Mouse (Mus musculus) left cerebral cortex, adult 2 months (tissue): ENCODE measurements around the gene Slc4a5. TPM values are rescaled to one million over a fixed set of nuclear protein-coding genes. Genes with fewer than 3 reads are reported as not detected.

Source experiments
- DNase-seq, 2 experiments: peaks; one replicate each; pipeline ENCODE4 v3.0.0; 2021 to 2022; ENCODE audit warnings: low spot score in 2 of 2, mixed read lengths in 1 of 2; ENCODE audit errors: extremely low spot score in 1 of 2
- H3K27ac ChIP-seq: fragments of 200-600 bp; 2 replicates; pipeline ENCODE4 v1.8.1; 2022
- H3K4me3 ChIP-seq: fragments of 200-600 bp; 2 replicates; pipeline ENCODE4 v1.8.1; 2022
- CTCF ChIP-seq: fragments of 200-600 bp; IDR thresholded peaks from 2 replicates; pipeline ENCODE4 v1.8.1; 2022; ENCODE audit warnings: antibody characterized with exemption, mild to moderate bottlenecking, moderate library complexity
- intact Hi-C: fragments of 180-260 bp; cut with DNase I; formaldehyde crosslinking; loops from one replicate; pipeline ENCODE4 v1.15.1; 2025
- total RNA-seq, 2 experiments: library from RNA; stranded (reverse); gene quantifications; 2 replicates each; pipeline ENCODE4 v1.2.3; 2021

Gene Slc4a5
- total RNA-seq, 2 experiments from 2014 or later = 0.84 to 1.3 TPM

DNA sequence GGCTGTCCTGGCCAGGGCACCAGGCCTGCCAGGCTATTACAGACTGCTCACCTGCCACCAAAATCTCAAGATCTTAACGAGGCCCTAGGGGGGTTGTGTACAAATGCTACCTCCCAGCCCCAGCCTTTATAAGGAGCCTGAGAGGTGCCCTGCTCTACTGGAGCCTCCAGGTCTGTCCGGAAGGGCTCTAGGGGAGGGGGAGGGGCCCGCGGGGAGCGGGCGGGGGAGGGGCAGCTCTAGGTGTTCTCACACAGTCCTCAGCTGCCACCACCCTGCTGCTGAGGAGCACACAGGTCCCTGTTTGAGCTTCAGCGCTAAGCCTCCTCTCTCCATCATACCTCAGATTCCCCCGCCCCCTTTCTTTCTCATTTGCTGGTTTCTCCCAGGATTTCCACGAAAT, 17.5 kb downstream of the Slc4a5 start:
- no peak for TF ChIP-seq CTCF
- DNase-seq = no peak
- Histone ChIP-seq H3K27ac (no peak overlapping the region), H3K4me3 (no peak overlapping the region)
- intact Hi-C loops = no loop called here

DNA sequence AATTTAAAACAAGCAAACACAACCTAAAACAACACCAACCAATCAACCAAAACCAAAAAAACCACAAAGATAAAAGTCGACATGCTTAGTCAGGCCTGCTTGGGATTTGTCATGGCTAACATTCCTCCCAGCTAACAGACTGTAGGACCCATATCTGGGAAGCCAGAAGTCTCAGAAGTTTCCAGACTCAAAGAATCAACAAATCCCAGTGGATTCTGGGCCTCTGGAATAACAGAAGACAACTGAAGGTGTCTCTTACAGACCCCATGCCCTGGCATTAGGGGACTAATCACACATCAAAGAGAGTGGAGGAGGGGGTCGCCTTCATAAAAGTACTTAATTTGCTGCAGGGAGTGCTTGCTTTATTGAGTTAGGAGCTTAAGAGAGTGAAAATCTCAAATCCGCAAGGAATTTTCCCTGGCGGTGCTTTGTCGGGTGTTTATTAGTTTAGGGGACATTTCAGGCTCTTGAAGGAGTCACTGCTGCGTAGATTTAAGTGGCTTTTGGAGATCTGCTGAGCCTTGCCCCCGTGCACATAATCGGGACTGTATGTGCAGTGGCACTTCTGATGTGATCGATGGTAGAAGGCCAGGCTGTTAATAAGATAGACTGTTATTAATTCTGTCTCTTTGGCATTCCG, 24.9 kb downstream of the Slc4a5 start:
- H3K27ac ChIP-seq = no peak overlapping the region
- H3K4me3 ChIP-seq = no peak overlapping the region
- DNase-seq = no peak
- no peak for TF ChIP-seq CTCF
- intact Hi-C loops = no loop called here

DNA sequence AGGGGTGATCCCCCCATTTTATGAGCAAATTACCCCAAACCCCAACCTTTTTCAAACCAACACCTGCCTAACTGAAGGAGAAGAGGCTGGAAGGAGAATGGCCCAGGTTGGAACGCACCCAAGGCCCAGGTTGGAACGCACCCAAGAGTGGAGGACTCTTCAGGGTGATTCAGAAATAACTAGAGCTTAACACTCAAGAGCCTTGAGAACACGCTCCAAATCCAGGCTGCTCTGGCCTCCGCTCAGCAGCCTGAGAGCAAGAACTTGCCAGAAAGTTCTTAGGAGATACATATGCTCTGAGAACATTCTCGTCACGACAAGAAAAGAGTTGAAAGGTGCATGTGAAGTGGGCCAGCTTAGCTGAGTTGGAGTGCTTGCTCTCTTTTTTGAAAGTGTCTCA, 25.5 kb downstream of the Slc4a5 start:
- intact Hi-C loops = no loop called here
- peak; percentile 23 to 34 for DNase-seq

DNA sequence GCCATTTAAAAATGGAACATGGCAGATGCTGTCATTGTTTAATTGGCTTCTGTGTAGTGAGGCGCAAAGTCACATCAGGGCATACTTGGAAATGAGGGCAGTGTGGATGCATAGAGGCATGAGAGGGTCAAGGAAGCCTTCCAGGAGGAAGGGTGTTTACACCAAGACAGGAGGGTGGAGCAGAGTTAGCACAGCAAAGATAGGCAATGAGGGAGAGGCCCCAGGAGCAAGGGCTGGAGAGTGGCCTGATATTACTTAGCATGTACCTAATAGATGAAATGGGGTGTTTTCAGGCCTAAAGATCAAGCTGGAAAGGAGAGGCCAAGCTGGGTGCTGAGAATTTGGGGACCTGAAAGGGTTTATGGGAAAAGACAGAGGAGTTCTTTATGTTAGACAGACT, 26.4 kb downstream of the Slc4a5 start:
- DNase-seq = no peak
- intact Hi-C loops = no loop called here

More for the DNA sequence above, 25.5 kb downstream of the Slc4a5 start:
- Histone ChIP-seq H3K4me3 (no peak overlapping the region), H3K27ac (no peak overlapping the region)
- no peak for TF ChIP-seq CTCF

DNA sequence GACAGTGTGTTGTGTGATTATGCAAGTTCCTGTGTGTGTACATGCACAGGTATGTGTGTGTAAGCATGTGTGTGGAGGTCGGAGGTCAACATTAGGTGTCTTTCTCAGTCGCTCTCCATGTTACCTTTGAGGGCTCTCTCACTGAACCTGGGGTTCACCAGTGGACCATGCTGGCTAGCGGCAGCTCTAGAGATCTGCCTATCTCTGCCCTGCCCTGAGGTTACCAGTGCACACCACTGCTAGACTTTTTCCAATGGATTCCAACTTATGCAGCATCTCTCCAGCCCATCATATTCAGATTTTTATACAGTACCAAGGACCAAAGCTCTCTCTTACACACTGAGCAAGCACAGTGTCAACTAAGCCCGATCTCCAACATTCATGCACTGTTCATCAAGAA, 27.1 kb downstream of the Slc4a5 start:
- TF ChIP-seq CTCF = no peak
- intact Hi-C loops = no loop called here
- Histone ChIP-seq H3K4me3 (no peak overlapping the region), H3K27ac (no peak overlapping the region)
- no peak for DNase-seq

More for the DNA sequence above, 26.4 kb downstream of the Slc4a5 start:
- Histone ChIP-seq H3K4me3 (no peak overlapping the region), H3K27ac (no peak overlapping the region)
- TF ChIP-seq CTCF = no peak

DNA sequence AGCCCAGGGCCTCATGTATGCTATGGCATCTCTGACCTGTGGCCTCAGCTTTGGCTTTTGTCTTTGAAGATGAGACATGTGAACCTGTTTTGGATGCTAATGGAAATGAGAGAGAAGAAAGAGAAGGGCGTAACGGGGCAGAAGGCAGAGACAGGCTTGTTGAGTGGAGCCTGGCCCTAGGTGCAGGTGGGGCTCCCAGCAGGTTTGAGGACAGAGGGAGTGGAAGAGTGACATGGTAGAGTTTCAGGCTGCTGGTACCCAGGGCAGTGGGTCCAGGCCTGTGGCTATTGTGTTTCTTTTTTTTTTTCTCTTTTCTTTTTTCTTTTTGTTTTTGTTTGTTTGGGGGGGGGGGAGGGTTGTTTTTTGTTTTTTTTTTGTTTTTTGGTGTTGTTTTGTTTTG, 27.5 kb downstream of the Slc4a5 start:
- DNase-seq = no peak
- intact Hi-C loops = no loop called here
- TF ChIP-seq CTCF = no peak
- Histone ChIP-seq H3K27ac (no peak overlapping the region), H3K4me3 (no peak overlapping the region)

DNA sequence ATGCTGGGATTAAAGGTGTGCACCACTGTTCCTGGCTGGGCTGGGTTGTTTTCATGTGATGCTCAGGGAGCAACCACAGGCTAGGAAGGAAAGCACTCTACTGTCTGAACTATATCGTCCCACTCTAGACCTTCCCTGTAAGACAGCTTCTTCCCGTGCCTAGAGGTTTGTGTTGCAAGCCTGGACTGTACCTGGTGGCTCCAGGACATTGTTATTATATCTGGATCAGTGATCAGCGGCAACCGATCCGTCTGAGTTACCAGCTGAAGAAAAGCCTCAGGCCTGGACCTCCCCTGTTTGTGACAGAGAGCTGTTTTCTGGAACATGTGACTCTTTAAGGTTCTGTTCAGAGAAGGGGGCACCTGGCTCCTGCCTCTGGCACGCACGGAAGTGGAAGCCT, 34.6 kb downstream of the Slc4a5 start:
- DNase-seq = no peak
- intact Hi-C loops = no loop called here
- no peak for TF ChIP-seq CTCF

DNA sequence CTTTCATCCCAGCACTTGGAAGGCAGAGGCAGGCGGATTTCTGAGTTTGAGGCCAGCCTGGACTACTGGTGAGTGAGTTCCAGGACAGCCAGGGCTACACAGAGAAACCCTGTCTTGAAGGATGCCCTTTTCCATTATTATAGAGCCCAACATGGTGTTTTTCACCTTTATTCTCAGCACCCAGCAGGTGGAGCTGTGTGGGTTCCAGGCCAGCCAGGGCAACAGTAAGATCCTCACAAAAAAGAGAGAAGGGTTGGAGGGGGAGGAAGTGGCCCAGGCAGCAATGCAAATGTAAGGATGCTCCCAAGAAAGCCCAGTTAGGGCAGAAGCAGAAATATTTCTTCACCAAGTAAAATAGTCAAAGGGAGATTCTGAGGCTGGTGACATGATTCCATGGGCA, 44.9 kb downstream of the Slc4a5 start:
- intact Hi-C loops = no loop called here
- H3K4me3 ChIP-seq = no peak overlapping the region
- no peak for DNase-seq
- TF ChIP-seq CTCF = no peak; the same call in 1 of the 2 replicates
- no peak overlapping the region for H3K27ac ChIP-seq

More for the DNA sequence above, 34.6 kb downstream of the Slc4a5 start:
- H3K27ac ChIP-seq = no peak overlapping the region
- H3K4me3 ChIP-seq = no peak overlapping the region

DNA sequence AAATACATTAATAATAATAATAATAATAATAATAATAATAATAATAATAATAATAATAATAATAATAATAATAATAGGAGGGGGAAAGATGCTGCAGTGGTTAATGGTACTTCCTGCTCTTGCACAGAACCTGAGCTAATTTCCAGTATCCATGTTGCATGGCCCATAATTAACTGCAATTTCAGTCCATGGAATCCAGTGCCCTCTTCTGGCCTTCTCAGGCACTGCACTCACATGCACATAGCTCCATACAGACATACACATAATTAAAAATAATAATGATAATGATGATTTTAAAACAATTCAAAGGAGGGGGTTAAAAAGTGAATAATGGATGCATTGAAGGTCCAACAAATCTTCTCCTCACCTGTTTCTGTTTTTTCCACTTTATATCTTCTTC, 45.6 kb downstream of the Slc4a5 start:
- intact Hi-C loops = loop anchor here (5.0 kb wide), 1 partner anchor 98 kb away; the partner anchor contains the start of gene Dctn1
- Histone ChIP-seq H3K4me3 (no peak overlapping the region), H3K27ac (no peak overlapping the region)
- DNase-seq = no peak
- TF ChIP-seq CTCF = peak; percentile 34

DNA sequence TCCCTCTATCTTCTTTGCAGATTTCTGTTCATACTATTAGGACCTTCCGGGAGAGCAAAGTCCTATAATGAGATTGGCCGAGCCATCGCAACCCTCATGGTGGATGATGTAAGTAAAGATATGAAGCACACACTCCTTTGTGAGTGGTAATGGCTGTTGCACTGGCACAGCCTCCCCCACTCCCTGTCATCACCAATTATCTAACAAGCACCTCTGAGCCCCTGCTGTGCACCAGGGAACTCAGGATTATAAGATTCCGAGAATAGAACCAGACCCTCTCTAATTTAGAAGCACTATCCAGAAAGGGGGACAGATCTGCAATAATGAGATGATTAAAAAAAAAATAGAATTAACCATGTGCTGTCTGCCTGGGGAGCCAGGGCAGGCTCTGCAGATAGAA, 46.0 kb downstream of the Slc4a5 start:
- no peak for DNase-seq
- no peak for TF ChIP-seq CTCF
- H3K4me3 ChIP-seq = no peak overlapping the region
- intact Hi-C loops = loop anchor here (2.0 to 5.0 kb wide), 2 partner anchors 53 to 98 kb away; partner anchors contain the start of gene Dctn1
- H3K27ac ChIP-seq = no peak overlapping the region

DNA sequence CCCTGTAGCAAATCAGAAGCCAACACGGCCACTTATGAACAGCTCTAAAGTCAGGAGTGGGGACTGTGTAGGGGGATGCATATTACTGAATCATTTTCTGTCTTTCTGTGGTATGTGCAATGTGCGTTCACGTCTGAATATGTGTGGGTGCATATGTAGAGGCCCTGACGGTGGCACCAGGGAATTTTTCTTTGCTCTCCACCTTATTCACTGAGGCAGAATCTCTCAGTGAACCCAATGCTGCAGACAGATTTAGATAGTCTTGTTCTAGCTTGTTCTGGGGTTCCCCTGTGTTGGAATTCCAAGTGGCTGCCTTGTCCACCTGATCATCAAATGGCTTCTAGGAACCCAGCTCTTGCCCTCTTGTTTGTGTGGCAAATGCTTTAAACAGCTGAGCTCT, 48.0 kb downstream of the Slc4a5 start:
- intact Hi-C loops = loop anchor here (2.0 to 5.0 kb wide), 2 partner anchors 55 to 100 kb away; partner anchors contain the start of gene Dctn1
- TF ChIP-seq CTCF = no peak
- H3K4me3 ChIP-seq = peak overlapping the region; percentile 44
- no peak for DNase-seq
- H3K27ac ChIP-seq = peak overlapping the region; percentile 80

DNA sequence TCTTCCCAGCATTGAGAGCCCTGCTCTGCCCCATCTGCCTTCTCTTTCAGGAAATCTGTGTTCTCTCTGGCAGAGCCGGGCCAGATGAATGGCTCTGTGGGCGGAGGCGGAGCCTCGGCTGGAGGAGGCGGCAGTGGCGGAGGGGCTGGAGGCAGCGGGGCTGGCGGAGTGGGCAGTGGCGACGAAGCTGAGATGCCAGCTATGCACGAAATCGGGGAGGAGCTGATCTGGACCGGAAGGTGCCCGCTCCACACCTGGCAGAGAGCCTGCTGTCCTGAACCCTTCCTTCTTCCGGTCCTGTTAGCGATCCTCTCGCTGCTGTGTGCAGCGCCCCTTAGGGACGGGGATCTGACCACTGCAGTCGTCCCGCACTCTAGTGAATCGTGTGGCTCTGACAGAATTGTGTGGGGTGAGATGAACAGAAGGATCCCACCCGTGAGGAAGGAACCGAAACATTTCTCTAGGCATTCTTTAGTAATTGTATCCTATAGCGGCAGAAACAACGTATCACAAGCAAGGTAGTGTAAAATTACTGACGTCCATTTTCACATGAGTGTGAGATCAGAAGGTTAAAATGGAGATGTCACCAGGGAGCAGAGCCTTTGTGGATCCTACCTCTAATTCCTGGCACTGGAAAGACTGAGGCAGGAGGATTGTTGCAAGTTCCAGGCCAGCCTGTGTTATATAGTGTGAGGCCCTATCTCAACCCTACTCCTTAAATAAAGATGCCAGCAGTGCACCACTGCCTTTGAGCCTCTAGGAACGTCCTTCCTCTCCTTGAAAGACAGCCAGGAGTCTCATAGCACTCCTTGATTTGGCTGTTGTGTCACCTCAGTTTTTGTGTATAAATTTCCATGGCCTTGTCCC, 48.7 kb downstream of the Slc4a5 start:
- intact Hi-C loops = loop anchor here (5.0 kb wide), 1 partner anchor 101 kb away; the partner anchor contains the start of gene Dctn1
- DNase-seq = peak; percentile 81 to 84
- Histone ChIP-seq H3K4me3 (peak overlapping the region; percentile 44), H3K27ac (peak overlapping the region; percentile 80)
- TF ChIP-seq CTCF = peak; percentile 59
